Mouse (Mus musculus) lung, adult 18-20 months (tissue): ENCODE measurements around the gene Tbrg4.

ENCODE experiments used
- DNase-seq, 2 experiments: peaks; one replicate each; pipeline ENCODE4 v3.0.0; 2022; ENCODE audit warnings: mixed read lengths in 2 of 2

Gene Tbrg4

GRCm38 (mm10) chr11:6615250-6616205 lies 10.3 kb downstream of the Tbrg4 start:
- no peak for DNase-seq

GRCm38 (mm10) chr11:6605491-6606399 lies 20.1 kb downstream of the Tbrg4 start, which contains the start of gene Nacad:
TSS of gene Nacad (minus strand) at chr11:6606053.
- no peak for DNase-seq

GRCm38 (mm10) chr11:6605021-6605481 lies 20.8 kb downstream of the Tbrg4 start:
- DNase-seq, result no peak

GRCm38 (mm10) chr11:6604604-6604936 lies 21.3 kb downstream of the Tbrg4 start:
- DNase-seq, result no peak

GRCm38 (mm10) chr11:6603887-6604603 lies 21.8 kb downstream of the Tbrg4 start:
- DNase-seq, result peak; percentile 40 to 67

- DNase-seq, result no peak
Observed at GRCm38 (mm10) chr11:6603224-6603623, 22.6 kb downstream of the Tbrg4 start.

GRCm38 (mm10) chr11:6602662-6603061 lies 23.2 kb downstream of the Tbrg4 start:
- DNase-seq, result no peak

GRCm38 (mm10) chr11:6601649-6602480 lies 24.0 kb downstream of the Tbrg4 start:
- no peak for DNase-seq

- no peak for DNase-seq
Observed at GRCm38 (mm10) chr11:6600284-6600944, 25.5 kb downstream of the Tbrg4 start.

- DNase-seq, result no peak
Observed at GRCm38 (mm10) chr11:6599831-6600230, 26.0 kb downstream of the Tbrg4 start.

- no peak for DNase-seq
Observed at GRCm38 (mm10) chr11:6599011-6599681, 26.7 kb downstream of the Tbrg4 start.

- DNase-seq, result peak in 1 of 2 experiments; percentile 29
Observed at GRCm38 (mm10) chr11:6598191-6598889, 27.5 kb downstream of the Tbrg4 start.

- DNase-seq, result no peak
Observed at GRCm38 (mm10) chr11:6597523-6597922, 28.3 kb downstream of the Tbrg4 start.

- DNase-seq, result no peak
Observed at GRCm38 (mm10) chr11:6596616-6597015, 29.3 kb downstream of the Tbrg4 start.

GRCm38 (mm10) chr11:6596205-6596604 lies 29.7 kb downstream of the Tbrg4 start:
- DNase-seq, result no peak

GRCm38 (mm10) chr11:6595339-6595738 lies 30.5 kb downstream of the Tbrg4 start:
- DNase-seq, result no peak

GRCm38 (mm10) chr11:6594845-6595244 lies 31.0 kb downstream of the Tbrg4 start:
- DNase-seq, result no peak

- no peak for DNase-seq
Observed at GRCm38 (mm10) chr11:6593406-6593805, 32.5 kb downstream of the Tbrg4 start.

GRCm38 (mm10) chr11:6590933-6591675 lies 34.8 kb downstream of the Tbrg4 start:
- DNase-seq, result no peak
